Mouse (Mus musculus): ENCODE results near the gene Def6. TPM values are rescaled to one million over a fixed set of nuclear protein-coding genes. Genes with fewer than 3 reads are reported as not detected.
"Not testable (repeated sequence)": the region's sequence is repeated elsewhere in the genome, so short reads cannot be mapped to it uniquely, and the experiment has no call there.

The Def6 gene
- polyA plus RNA-seq, 1 experiment from 2014 or later = 5.6 TPM

- Histone ChIP-seq H3K4me1 (replicated peaks) (peaks cover 15% of the 10 kb centered on the region), H3K4me3 (no peak overlapping the region), H3K36me3 (no peaks in the 10 kb centered on the region), H3K27ac (replicated peaks) (no peak overlapping the region), H3K4me2 (no peak overlapping the region), H3K9me3 (no peaks in the 10 kb centered on the region), H3K27me3 (peaks cover 5% of the 10 kb centered on the region; the same call in 1 of the 2 replicates), H3K9ac (no peak overlapping the region)
- whole genome bisulfite sequencing = 77% methylated on average over 6 of the region's 6 CpGs
- ATAC-seq (ENCODE audit: low read depth) = no peak
These were observed 4.4 kb downstream of the Def6 start for GRCm38 (mm10) chr17:28211921-28212341.

DNA sequence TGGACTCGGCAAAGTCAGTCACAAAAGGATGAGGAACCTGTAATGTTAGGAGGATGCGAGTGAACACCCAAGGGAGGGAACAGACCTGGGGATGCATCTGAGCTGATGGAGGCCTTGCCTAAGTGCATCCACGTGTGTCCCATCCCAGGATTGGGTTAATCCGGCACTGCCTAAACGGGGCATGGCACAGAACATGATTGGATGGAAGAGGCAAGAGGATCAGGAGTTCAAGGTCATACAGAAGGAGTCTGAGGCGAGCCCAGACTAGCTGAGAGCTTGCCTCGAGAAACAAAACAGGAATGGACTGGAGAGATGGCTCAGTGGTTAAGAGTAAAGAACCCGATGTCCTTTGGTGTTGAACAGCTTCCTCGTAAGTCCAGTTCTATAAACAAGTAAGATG, 4.8 kb downstream of the Def6 start:
- Histone ChIP-seq H3K27ac (replicated peaks) (no peak overlapping the region), H3K9ac (no peak overlapping the region), H3K4me3 (no peak overlapping the region), H3K4me1 (replicated peaks) (peaks cover 13% of the 10 kb centered on the region), H3K36me3 (no peaks in the 10 kb centered on the region), H3K9me3 (no peaks in the 10 kb centered on the region), H3K4me2 (no peak overlapping the region), H3K27me3 (peaks cover 8% of the 10 kb centered on the region)
- ATAC-seq (ENCODE audit: low read depth) = no peak
- WGBS = 77% methylated on average over 9 of the region's 9 CpGs

- no peaks in the 10 kb centered on the region for H3K9me3 ChIP-seq
- H3K4me1 ChIP-seq (replicated peaks) = peaks cover 13% of the 10 kb centered on the region
- ATAC-seq (ENCODE audit: low read depth) = no peak
- 28% methylated on average over 4 of the region's 4 CpGs for WGBS
- peaks cover 8% of the 10 kb centered on the region for H3K27me3 ChIP-seq
- H3K36me3 ChIP-seq = no peaks in the 10 kb centered on the region
- no peak overlapping the region for H3K4me2 ChIP-seq
- H3K9ac ChIP-seq = no peak overlapping the region
- no peak overlapping the region for H3K27ac ChIP-seq (replicated peaks)
- H3K4me3 ChIP-seq = no peak overlapping the region
These were observed 5.7 kb downstream of the Def6 start for GRCm38 (mm10) chr17:28213236-28213635.

GRCm38 (mm10) chr17:28216791-28217190, 9.2 kb downstream of the Def6 start:
- Histone ChIP-seq H3K27me3 (peaks cover 8% of the 10 kb centered on the region), H3K9ac (no peak overlapping the region), H3K4me3 (no peak overlapping the region), H3K4me2 (no peak overlapping the region), H3K4me1 (replicated peaks) (peaks cover 13% of the 10 kb centered on the region), H3K9me3 (no peaks in the 10 kb centered on the region), H3K36me3 (no peaks in the 10 kb centered on the region), H3K27ac (replicated peaks) (0 out of 2 replicates have a peak overlapping the region, but pooled peaks have one; percentile 38)
- ATAC-seq (ENCODE audit: low read depth) = no peak
- WGBS = 88% methylated on average over 9 of the region's 9 CpGs

DNA sequence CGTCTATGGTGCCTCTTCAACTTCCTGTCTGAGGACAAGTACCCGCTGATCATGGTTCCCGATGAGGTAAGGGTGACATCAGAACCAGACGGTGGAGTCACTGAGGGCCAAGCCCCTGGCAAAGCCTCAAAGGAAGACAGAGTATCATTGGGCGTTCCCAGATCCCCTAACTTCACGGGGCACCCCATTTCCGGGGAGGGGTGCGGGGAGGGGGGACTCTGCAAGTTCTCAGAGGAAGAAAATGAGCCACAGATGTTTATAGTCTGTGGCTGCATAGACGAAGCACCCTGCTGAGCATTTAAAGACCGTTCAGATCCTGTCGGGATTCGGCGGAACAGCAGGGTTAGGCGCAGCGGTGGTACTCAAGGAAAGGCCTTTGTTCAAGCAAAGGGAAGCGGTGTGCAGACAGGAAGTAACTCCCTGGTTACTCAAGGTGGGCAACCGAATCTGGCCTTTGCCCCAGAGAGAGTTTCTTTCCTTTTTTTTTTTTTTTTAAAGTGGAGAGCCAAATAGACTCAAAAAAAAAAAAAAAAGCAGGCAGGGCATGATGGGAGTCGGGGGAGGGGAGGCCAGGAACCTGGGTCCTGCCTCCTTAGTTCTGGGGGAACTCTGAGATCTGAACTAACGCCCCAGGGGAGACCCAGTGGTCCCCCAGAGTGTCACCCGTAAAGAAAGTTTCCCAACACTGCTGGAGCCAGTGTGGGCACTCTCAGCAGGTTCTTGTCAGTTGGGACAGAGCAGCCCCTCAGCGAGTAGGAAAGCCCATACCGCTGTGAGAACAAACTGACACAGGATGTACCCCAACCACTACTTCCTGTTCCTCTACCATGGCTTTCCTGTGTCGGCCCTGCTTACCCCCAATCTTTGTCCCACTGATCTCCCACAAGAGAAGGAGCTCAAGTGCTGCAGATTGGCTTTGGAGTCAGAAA, 10.4 kb downstream of the Def6 start:
- no peak for ATAC-seq (ENCODE audit: low read depth)
- Histone ChIP-seq H3K27me3 (peaks cover 8% of the 10 kb centered on the region), H3K9me3 (no peaks in the 10 kb centered on the region), H3K4me3 (no peak overlapping the region), H3K4me1 (replicated peaks) (peaks cover 16% of the 10 kb centered on the region), H3K9ac (no peak overlapping the region), H3K27ac (replicated peaks) (peak overlapping the region; percentile 38), H3K36me3 (no peaks in the 10 kb centered on the region), H3K4me2 (peak overlapping the region; percentile 25; the same call in 1 of the 2 replicates)
- WGBS = 20% methylated on average over 23 of the region's 23 CpGs

DNA sequence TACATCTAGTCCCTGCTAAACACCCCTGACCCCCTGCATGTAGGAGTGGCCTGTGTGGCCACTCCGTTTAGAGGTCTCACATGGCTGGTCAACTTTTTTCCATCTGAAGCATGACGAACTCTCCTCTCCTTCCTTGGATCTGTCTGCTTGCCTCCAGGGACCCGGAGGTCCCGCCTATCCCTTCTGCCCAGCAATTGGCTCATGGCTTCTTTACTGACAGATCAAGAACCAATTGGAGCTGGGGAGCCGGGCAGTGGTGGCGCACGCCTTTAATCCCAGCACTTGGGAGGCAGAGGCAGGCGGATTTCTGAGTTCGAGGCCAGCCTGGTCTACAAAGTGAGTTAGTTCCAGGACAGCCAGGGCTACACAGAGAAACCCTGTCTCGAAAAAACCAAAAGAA, 14.9 kb downstream of the Def6 start:
- peaks cover 33% of the 10 kb centered on the region for H3K4me1 ChIP-seq (replicated peaks)
- H3K4me2 ChIP-seq; H3K27ac ChIP-seq (replicated peaks); H3K27me3 ChIP-seq; ATAC-seq (ENCODE audit: low read depth); H3K36me3 ChIP-seq; H3K9ac ChIP-seq; H3K4me3 ChIP-seq; H3K9me3 ChIP-seq: not testable (repeated sequence)
- 96% methylated on average over 10 of the region's 10 CpGs for WGBS

GRCm38 (mm10) chr17:28223561-28224391, 16.2 kb downstream of the Def6 start:
- Histone ChIP-seq H3K27ac (replicated peaks) (peak overlapping the region; percentile 88), H3K4me2 (peak overlapping the region; percentile 92), H3K4me1 (replicated peaks) (peaks cover 22% of the 10 kb centered on the region), H3K9me3 (no peaks in the 10 kb centered on the region), H3K27me3 (0 out of 2 replicates have a peak, but pooled peaks cover 6% of the 10 kb centered on the region), H3K36me3 (no peaks in the 10 kb centered on the region), H3K4me3 (peak overlapping the region; percentile 51), H3K9ac (peak overlapping the region; percentile 89)
- under 1% methylated on average over 46 of the region's 46 CpGs for WGBS
- peak; percentile 85 for ATAC-seq (ENCODE audit: low read depth)

- Histone ChIP-seq H3K4me2 (no peak overlapping the region), H3K4me3 (no peak overlapping the region), H3K4me1 (replicated peaks) (peaks cover 22% of the 10 kb centered on the region), H3K36me3 (no peaks in the 10 kb centered on the region), H3K9me3 (no peaks in the 10 kb centered on the region), H3K27ac (replicated peaks) (no peak overlapping the region; the same call in 1 of the 2 replicates), H3K9ac (no peak overlapping the region), H3K27me3 (0 out of 2 replicates have a peak, but pooled peaks cover 6% of the 10 kb centered on the region)
- WGBS = 88% methylated on average over 10 of the region's 10 CpGs
- ATAC-seq (ENCODE audit: low read depth) = no peak
These were observed 17.0 kb downstream of the Def6 start for GRCm38 (mm10) chr17:28224615-28225014.

GRCm38 (mm10) chr17:28226014-28226413, 18.4 kb downstream of the Def6 start:
- H3K4me1 ChIP-seq (replicated peaks) = peaks cover 22% of the 10 kb centered on the region
- peak; percentile 41; the same call in 1 of the 2 replicates for ATAC-seq (ENCODE audit: low read depth)
- WGBS = under 1% methylated on average over 21 of the region's 21 CpGs
- peak overlapping the region; percentile 36 for H3K4me3 ChIP-seq
- H3K27ac ChIP-seq (replicated peaks) = peak overlapping the region; percentile 39
- H3K27me3 ChIP-seq = 0 out of 2 replicates have a peak, but pooled peaks cover 6% of the 10 kb centered on the region
- H3K9ac ChIP-seq = peak overlapping the region; percentile 59
- no peaks in the 10 kb centered on the region for H3K9me3 ChIP-seq
- peak overlapping the region; percentile 58 for H3K4me2 ChIP-seq
- no peaks in the 10 kb centered on the region for H3K36me3 ChIP-seq

GRCm38 (mm10) chr17:28230486-28230885, 22.9 kb downstream of the Def6 start:
- Histone ChIP-seq H3K36me3 (no peaks in the 10 kb centered on the region), H3K4me1 (replicated peaks) (peaks cover 29% of the 10 kb centered on the region), H3K4me2 (no peak overlapping the region), H3K4me3 (no peak overlapping the region), H3K27me3 (no peaks in the 10 kb centered on the region), H3K27ac (replicated peaks) (no peak overlapping the region), H3K9ac (no peak overlapping the region), H3K9me3 (no peaks in the 10 kb centered on the region)
- ATAC-seq (ENCODE audit: low read depth) = no peak
- 87% methylated on average over 6 of the region's 6 CpGs for WGBS

GRCm38 (mm10) chr17:28231026-28231736, 23.6 kb downstream of the Def6 start:
- 85% methylated on average over 18 of the region's 18 CpGs for WGBS
- no peak overlapping the region for H3K27ac ChIP-seq (replicated peaks)
- H3K9ac ChIP-seq = no peak overlapping the region
- no peaks in the 10 kb centered on the region for H3K27me3 ChIP-seq
- H3K36me3 ChIP-seq = no peaks in the 10 kb centered on the region
- no peak for ATAC-seq (ENCODE audit: low read depth)
- H3K4me1 ChIP-seq (replicated peaks) = peaks cover 29% of the 10 kb centered on the region
- H3K9me3 ChIP-seq = no peaks in the 10 kb centered on the region
- no peak overlapping the region for H3K4me2 ChIP-seq
- H3K4me3 ChIP-seq = no peak overlapping the region

Measured in neural tube, embryonic 13.5 days (tissue).